Mouse (Mus musculus) liver, embryonic 14.5 days (tissue): ENCODE data around the gene Gm43951. TPM values are rescaled to one million over a fixed set of nuclear protein-coding genes. Genes with fewer than 3 reads are reported as not detected.

Experiments
- ATAC-seq: fragments of 200-750 bp; cut with Nextera tagmentation; 2 replicates; pipeline ENCODE4 v1.8.0; 2017; ENCODE audit warnings: moderate number of reproducible peaks, mild to moderate bottlenecking, moderate library complexity; ENCODE audit not compliant: insufficient read depth
- DNase-seq, 3 experiments: peaks; one replicate each; pipeline ENCODE4 v3.0.0-alpha.2; 2012 to 2013; ENCODE audit warnings: low read depth in 3 of 3, low spot score in 3 of 3
- H3K27ac ChIP-seq: fragments of 300-500 bp; sonication (generic); 2 replicates; pipeline ENCODE4 v1.5.1; 2014; ENCODE audit warnings: moderate library complexity, mild to moderate bottlenecking, control low read depth, inconsistent platforms
- H3K27me3 ChIP-seq: fragments of 300-500 bp; sonication (generic); 2 replicates; pipeline ENCODE4 v1.6.1; 2014; ENCODE audit warnings: mild to moderate bottlenecking, low read length, moderate library complexity; ENCODE audit not compliant: control insufficient read depth, insufficient read depth
- H3K36me3 ChIP-seq: fragments of 300-500 bp; sonication (generic); replicated peaks from 2 replicates; pipeline ENCODE4 v1.6.1; 2014; ENCODE audit warnings: low read depth; ENCODE audit not compliant: control insufficient read depth, insufficient read depth
- H3K4me1 ChIP-seq, 2 experiments: fragments of 200-500 bp in 1 of 2; fragments of 300-500 bp in 1 of 2; sonication (generic) in 1 of 2; replicated peaks; 2 replicates each; pipeline ENCODE4 v1.6.1; 2012 to 2014; ENCODE audit warnings: antibody characterized with exemption in 1 of 2, inconsistent platforms in 1 of 2, low read length in 1 of 2; ENCODE audit not compliant: control insufficient read depth in 2 of 2, insufficient read depth in 2 of 2
- H3K4me2 ChIP-seq: fragments of 300-500 bp; sonication (generic); 2 replicates; pipeline ENCODE4 v1.6.1; 2014; ENCODE audit warnings: low read depth, mild to moderate bottlenecking, control low read depth, moderate library complexity
- H3K4me3 ChIP-seq, 2 experiments: fragments of 200-500 bp in 1 of 2; fragments of 300-500 bp in 1 of 2; sonication (generic) in 1 of 2; 2 replicates each; pipeline ENCODE4 v1.5.1; 2012 to 2014; ENCODE audit warnings: low read depth in 2 of 2, low read length in 2 of 2, mild to moderate bottlenecking in 2 of 2, control low read depth in 1 of 2, inconsistent platforms in 1 of 2, moderate library complexity in 1 of 2; ENCODE audit not compliant: insufficient read depth in 1 of 2
- H3K9ac ChIP-seq: fragments of 300-500 bp; sonication (generic); replicated peaks from 2 replicates; pipeline ENCODE4 v1.6.1; 2014; ENCODE audit warnings: mild to moderate bottlenecking, control low read depth, moderate library complexity
- H3K9me3 ChIP-seq: fragments of 300-500 bp; sonication (generic); 2 replicates; pipeline ENCODE4 v1.6.1; 2016; ENCODE audit warnings: low read length, mixed read lengths; ENCODE audit not compliant: control insufficient read depth
- CTCF ChIP-seq: IDR thresholded peaks from 2 replicates; pipeline ENCODE4 v1.5.1; 2016; ENCODE audit warnings: antibody characterized with exemption, low read depth, control low read depth
- EP300 ChIP-seq: IDR thresholded peaks from 2 replicates; pipeline ENCODE4 v1.6.1; 2016; ENCODE audit warnings: antibody characterized with exemption, low read depth
- WGBS: fragments of 180-500 bp; shearing (Covaris S2); extraction: QIAGEN DNeasy Blood & Tissue Kit; methylation state at CpG from one replicate; pipeline ENCODE4 v1.1.7; 2014; ENCODE audit not compliant: insufficient replicate concordance; 5-methylcytosine and 5-hydroxymethylcytosine counted together
- polyA plus RNA-seq, 2 experiments: library from polyadenylated mRNA; depleted of rRNA in 1 of 2; stranded (reverse) in 1 of 2; unstranded in 1 of 2; fragments of >200 nt; fragmentation: Nextera tagmentation in 1 of 2; extraction: Ambion mirVana in 1 of 2; gene quantifications; 2 replicates each; pipeline versions ENCODE4 v1.2.1 to v1.2.3; 2012 to 2014

Gm43951 gene
- polyA plus RNA-seq (2012; rRNA removed) (0.08 and 0.09 TPM in 2 replicates), polyA plus RNA-seq (2014; fragmentation: Nextera tagmentation; extraction: Ambion mirVana) (not detected in 2 replicates)

GRCm38 (mm10) chr11:72206341-72207203 is at the start of gene Gm43951:
Gene Gm43951 (minus strand): TSS chr11:72206840.
- 1% methylated on average over 43 of the region's 43 CpGs for WGBS
- Histone ChIP-seq H3K27me3 (no peaks in the 10 kb centered on the region), H3K4me2 (peak within 1 kb of the TSS; percentile 96), H3K36me3 (peaks cover 3% of the 10 kb centered on the region), H3K9ac (peak within 1 kb of the TSS; percentile 60), H3K4me1 (peaks cover 5 to 10% of the 10 kb centered on the region in 2 experiments; a peak in 3 of 4 replicates), H3K4me3 (peak within 1 kb of the TSS; percentile 92 to 95), H3K27ac (peak within 1 kb of the TSS; percentile 23; the same call in 1 of the 2 replicates), H3K9me3 (no peaks in the 10 kb centered on the region)
- ATAC-seq: peak; percentile 25
- DNase-seq: no peak
- TF ChIP-seq CTCF (0 out of 2 replicates have a peak, but pooled peaks have one; percentile 23), EP300 (no peak)

- ATAC-seq (no peak), DNase-seq (no peak)
- no peak for TF ChIP-seq EP300
- TF ChIP-seq CTCF: no peak
- Histone ChIP-seq H3K9me3 (no peaks in the 10 kb centered on the region), H3K4me2 (no peak overlapping the region), H3K27ac (no peak overlapping the region), H3K36me3 (no peaks in the 10 kb centered on the region), H3K27me3 (no peaks in the 10 kb centered on the region), H3K4me3 (no peak overlapping the region), H3K9ac (no peak overlapping the region), H3K4me1 (no peaks in the 10 kb centered on the region)
- WGBS: 42% methylated on average over 2 of the region's 2 CpGs
Measured at GRCm38 (mm10) chr11:72256441-72256840, 49.8 kb upstream of the Gm43951 start.

- DNase-seq: no peak
- no peaks in the 10 kb centered on the region for H3K9me3 ChIP-seq
- H3K4me1 ChIP-seq: no peaks in the 10 kb centered on the region
- TF ChIP-seq CTCF (no peak), EP300 (no peak)
- H3K4me3 ChIP-seq: no peak overlapping the region
- 75% methylated on average over 4 of the region's 4 CpGs for WGBS
- H3K27ac ChIP-seq: no peak overlapping the region
- H3K36me3 ChIP-seq: no peaks in the 10 kb centered on the region
- no peak for ATAC-seq
- no peak overlapping the region for H3K4me2 ChIP-seq
- no peak overlapping the region for H3K9ac ChIP-seq
- H3K27me3 ChIP-seq: no peaks in the 10 kb centered on the region; the same call in 1 of the 2 replicates
Measured at GRCm38 (mm10) chr11:72255629-72256028, 49.0 kb upstream of the Gm43951 start.

- no peak overlapping the region for H3K4me3 ChIP-seq
- no peaks in the 10 kb centered on the region; the same call in 1 of the 2 replicates for H3K27me3 ChIP-seq
- H3K9ac ChIP-seq: no peak overlapping the region
- no peak for ATAC-seq
- no peak for DNase-seq
- H3K27ac ChIP-seq: no peak overlapping the region
- no peaks in the 10 kb centered on the region for H3K9me3 ChIP-seq
- no peak for TF ChIP-seq CTCF
- TF ChIP-seq EP300: no peak
- H3K36me3 ChIP-seq: no peaks in the 10 kb centered on the region
- H3K4me1 ChIP-seq: no peaks in the 10 kb centered on the region
- H3K4me2 ChIP-seq: no peak overlapping the region
- WGBS: 63% methylated on average over 8 of the region's 8 CpGs
Measured at GRCm38 (mm10) chr11:72245196-72245753, 38.6 kb upstream of the Gm43951 start.
